Mouse (Mus musculus) ES-E14 (cell line): ENCODE results near the gene Gm13090. TPM values are rescaled to one million over a fixed set of nuclear protein-coding genes. Genes with fewer than 3 reads are reported as not detected.

Experiments
- DNase-seq: peaks from one replicate; pipeline ENCODE4 v3.0.0-alpha.2; 2013; ENCODE audit warnings: low read depth, low spot score
- H3K27ac ChIP-seq: 2 replicates; pipeline ENCODE4 v1.5.1; 2012; ENCODE audit warnings: low read depth, mild to moderate bottlenecking, low read length, moderate library complexity, mixed read lengths; ENCODE audit not compliant: poor library complexity, insufficient read depth, severe bottlenecking
- H3K36me3 ChIP-seq: 2 replicates; pipeline ENCODE4 v1.6.1; 2012; ENCODE audit warnings: mild to moderate bottlenecking, low read length, moderate library complexity, mixed read lengths; ENCODE audit not compliant: control insufficient read depth, poor library complexity, insufficient read depth, severe bottlenecking
- H3K4me1 ChIP-seq, 2 experiments: fragments of 150-350 bp in 1 of 2; sonication (generic) in 1 of 2; 2 replicates each; pipeline ENCODE4 v1.6.1; 2012; ENCODE audit warnings: low read length in 2 of 2, mild to moderate bottlenecking in 1 of 2, mixed read lengths in 1 of 2; ENCODE audit not compliant: control insufficient read depth in 2 of 2, insufficient read depth in 2 of 2, poor library complexity in 1 of 2
- H3K4me3 ChIP-seq, 2 experiments: fragments of 150-350 bp in 1 of 2; sonication (generic) in 1 of 2; 2 replicates each; pipeline ENCODE4 v1.5.1; 2012; ENCODE audit warnings: low read length in 2 of 2, low read depth in 1 of 2, mild to moderate bottlenecking in 1 of 2, mixed read lengths in 1 of 2; ENCODE audit not compliant: insufficient read depth in 1 of 2, poor library complexity in 1 of 2, severe bottlenecking in 1 of 2
- H3K9ac ChIP-seq: 2 replicates; pipeline ENCODE4 v1.6.1; 2012; ENCODE audit warnings: low read depth, mild to moderate bottlenecking, low read length, mixed read lengths; ENCODE audit not compliant: poor library complexity, insufficient read depth, severe bottlenecking
- H3K9me3 ChIP-seq: fragments of 150-350 bp; sonication (generic); 2 replicates; pipeline ENCODE4 v1.6.1; 2012; ENCODE audit warnings: low read depth, mild to moderate bottlenecking, low read length; ENCODE audit not compliant: control insufficient read depth, insufficient read depth
- CHD2 ChIP-seq: IDR thresholded peaks from 2 replicates; pipeline ENCODE4 v1.6.1; 2014; ENCODE audit warnings: mild to moderate bottlenecking, low read depth, low read length, inconsistent platforms
- HCFC1 ChIP-seq: IDR thresholded peaks from 2 replicates; pipeline ENCODE4 v1.6.1; 2012; ENCODE audit warnings: low read length, inconsistent platforms, borderline replicate concordance; ENCODE audit not compliant: insufficient read depth
- MAFK ChIP-seq: IDR thresholded peaks from 2 replicates; pipeline ENCODE4 v1.6.1; 2014; ENCODE audit warnings: mild to moderate bottlenecking, low read depth, low read length, inconsistent platforms; ENCODE audit not compliant: insufficient read depth
- ZC3H11A ChIP-seq: IDR thresholded peaks from 2 replicates; pipeline ENCODE4 v1.6.1; 2012; ENCODE audit warnings: low read depth, mild to moderate bottlenecking, inconsistent platforms, low read length, borderline replicate concordance
- ZNF384 ChIP-seq: IDR thresholded peaks from 2 replicates; pipeline ENCODE4 v1.6.1; 2012; ENCODE audit warnings: low read depth, low read length, inconsistent platforms
- in situ Hi-C, 2 experiments: fragments of 600-800 bp; cut with MboI; formaldehyde crosslinking; loops; one replicate each; pipeline ENCODE4 v1.15.1; 2025; ENCODE audit warnings: low sequenced_read_pairs in 2 of 2, inconsistent platforms in 1 of 2; ENCODE audit not compliant: unreplicated experiment in 2 of 2
- total RNA-seq: library from RNA; depleted of rRNA; stranded (reverse); fragments of 300-350 nt; gene quantifications from 2 replicates; pipeline ENCODE4 v1.2.3, GENCODE M21; 2012

Gm13090 gene
- total RNA-seq, 1 experiment, result not detected

GRCm38 (mm10) chr4:151118883-151119282 lies 29.5 kb downstream of the Gm13090 start:
- H3K4me3 ChIP-seq, result no peak overlapping the region
- H3K9ac ChIP-seq, result no peak overlapping the region
- no peak for DNase-seq
- H3K9me3 ChIP-seq, result no peaks in the 10 kb centered on the region
- in situ Hi-C loops, result no loop called here
- H3K36me3 ChIP-seq, result no peaks in the 10 kb centered on the region
- no peak overlapping the region for H3K27ac ChIP-seq
- no peaks in the 10 kb centered on the region for H3K4me1 ChIP-seq
- TF ChIP-seq ZNF384, result no peak
- no peak for TF ChIP-seq ZC3H11A
- TF ChIP-seq CHD2, result no peak
- no peak for TF ChIP-seq HCFC1
- TF ChIP-seq MAFK, result no peak

GRCm38 (mm10) chr4:151127636-151128548 lies 38.5 kb downstream of the Gm13090 start:
- Histone ChIP-seq H3K9me3 (no peaks in the 10 kb centered on the region), H3K36me3 (no peaks in the 10 kb centered on the region), H3K9ac (no peak overlapping the region), H3K4me3 (peak overlapping the region; percentile 75 to 83), H3K4me1 (peaks cover 0 to 11% of the 10 kb centered on the region in 2 experiments; a peak in 1 of 4 replicates), H3K27ac (no peak overlapping the region)
- in situ Hi-C loops, result no loop called here
- TF ChIP-seq HCFC1, result no peak
- TF ChIP-seq ZC3H11A, result no peak
- no peak for TF ChIP-seq MAFK
- no peak for TF ChIP-seq CHD2
- no peak for TF ChIP-seq ZNF384
- no peak for DNase-seq

DNA sequence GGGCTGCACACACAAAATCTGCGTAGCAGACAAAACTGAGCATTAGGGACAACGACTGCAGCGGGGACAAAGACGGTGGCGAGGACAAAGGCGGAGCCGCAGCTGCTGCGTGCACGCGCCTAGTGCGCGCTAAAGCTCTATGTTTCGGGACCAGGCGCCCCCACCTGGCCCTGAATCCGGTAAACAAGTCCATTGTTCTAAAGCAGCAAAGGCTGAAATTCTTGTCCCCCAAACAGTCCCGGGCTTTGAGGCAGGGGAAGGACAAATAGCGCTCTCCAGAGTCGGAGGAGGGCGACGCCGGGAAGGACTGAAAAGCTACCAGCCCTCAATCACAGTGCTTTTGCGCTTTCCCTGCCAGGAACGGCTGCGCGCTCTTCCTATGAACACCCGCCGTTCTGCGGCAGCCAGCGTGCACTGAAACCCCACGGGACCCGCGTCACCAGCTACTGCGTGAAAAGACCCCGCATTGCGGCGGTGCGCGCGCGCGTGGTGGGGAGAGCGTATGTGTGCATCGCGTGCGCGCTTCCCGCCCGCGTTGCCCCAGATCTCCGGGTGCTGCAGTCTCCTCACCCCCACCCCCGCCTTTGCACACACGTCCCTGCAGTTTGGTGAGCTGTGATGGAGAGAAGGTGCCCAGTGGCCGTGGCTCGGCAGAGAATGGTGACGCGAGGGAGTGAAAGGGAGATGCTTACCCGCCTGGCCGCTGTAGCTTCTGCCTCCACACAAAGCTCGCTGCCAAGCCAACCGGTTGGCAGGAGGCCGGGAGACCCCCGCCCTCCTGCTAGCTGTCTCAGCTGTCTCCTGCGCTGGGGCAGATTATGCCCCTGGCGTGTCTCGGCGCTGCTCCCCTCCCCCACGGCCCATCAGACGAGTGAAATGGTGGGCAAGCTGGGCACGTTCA lies 39.5 kb downstream of the Gm13090 start:
- Histone ChIP-seq H3K36me3 (no peaks in the 10 kb centered on the region), H3K9me3 (no peaks in the 10 kb centered on the region), H3K4me3 (peak overlapping the region; percentile 75 to 83), H3K4me1 (peaks cover 0 to 13% of the 10 kb centered on the region in 2 experiments; a peak in 1 of 4 replicates), H3K9ac (peak overlapping the region; percentile 72), H3K27ac (no peak overlapping the region)
- in situ Hi-C loops, result no loop called here
- no peak for TF ChIP-seq MAFK
- no peak for TF ChIP-seq ZC3H11A
- TF ChIP-seq HCFC1, result no peak
- TF ChIP-seq ZNF384, result no peak
- no peak for TF ChIP-seq CHD2
- no peak for DNase-seq

DNA sequence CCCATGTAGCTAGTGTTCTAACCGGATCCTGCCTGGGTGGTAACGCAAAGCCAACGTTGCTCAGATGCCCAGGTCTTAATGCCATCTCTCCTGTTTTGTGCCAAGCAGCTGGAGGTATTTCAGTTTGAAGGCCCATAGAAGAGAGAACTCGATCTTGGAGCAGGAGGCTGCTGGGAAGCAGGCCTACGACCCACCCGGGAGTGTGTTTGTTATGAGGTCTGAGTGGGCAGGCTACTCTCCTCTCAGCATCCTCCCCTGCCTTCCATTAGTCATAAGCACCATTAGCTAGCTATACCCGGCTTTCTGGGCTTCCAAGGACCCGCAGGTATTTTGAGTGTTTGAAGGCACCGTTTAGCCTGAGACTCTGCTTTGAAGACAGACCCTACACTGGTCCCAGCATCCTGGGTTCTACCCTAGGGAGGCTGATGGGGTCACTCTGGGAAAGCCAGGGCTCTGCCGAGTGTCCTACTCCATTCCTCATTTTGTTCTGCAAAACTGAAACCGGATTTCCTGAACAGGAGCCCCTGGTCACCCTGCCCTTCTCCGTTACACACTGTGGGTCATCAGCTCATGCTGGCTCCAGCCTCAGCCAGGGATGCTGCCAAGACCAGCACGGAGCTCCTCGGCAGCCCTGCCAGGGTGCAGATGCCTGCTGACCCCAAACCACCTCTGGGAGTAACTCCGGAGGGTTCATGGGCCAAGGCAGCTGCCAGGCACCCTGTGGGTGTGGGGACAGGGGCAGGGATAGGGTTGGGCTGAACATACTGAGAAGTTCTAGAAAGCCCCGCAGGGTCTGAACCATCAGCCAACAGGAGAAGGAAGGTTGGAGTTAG lies 40.6 kb downstream of the Gm13090 start:
- no peak for DNase-seq
- H3K4me1 ChIP-seq, result peaks cover 0 to 13% of the 10 kb centered on the region in 2 experiments; a peak in 1 of 4 replicates
- H3K27ac ChIP-seq, result no peak overlapping the region
- no peak for TF ChIP-seq HCFC1
- no peak for TF ChIP-seq ZC3H11A
- TF ChIP-seq MAFK, result no peak
- TF ChIP-seq ZNF384, result no peak
- no peak for TF ChIP-seq CHD2
- H3K9me3 ChIP-seq, result no peaks in the 10 kb centered on the region
- H3K9ac ChIP-seq, result no peak overlapping the region
- no peak overlapping the region; a peak in 1 of 4 replicates for H3K4me3 ChIP-seq
- in situ Hi-C loops, result no loop called here
- no peaks in the 10 kb centered on the region for H3K36me3 ChIP-seq
